Comparison of ENCODE assay signal across 13 mouse cellular contexts in the genomic region with DNA sequence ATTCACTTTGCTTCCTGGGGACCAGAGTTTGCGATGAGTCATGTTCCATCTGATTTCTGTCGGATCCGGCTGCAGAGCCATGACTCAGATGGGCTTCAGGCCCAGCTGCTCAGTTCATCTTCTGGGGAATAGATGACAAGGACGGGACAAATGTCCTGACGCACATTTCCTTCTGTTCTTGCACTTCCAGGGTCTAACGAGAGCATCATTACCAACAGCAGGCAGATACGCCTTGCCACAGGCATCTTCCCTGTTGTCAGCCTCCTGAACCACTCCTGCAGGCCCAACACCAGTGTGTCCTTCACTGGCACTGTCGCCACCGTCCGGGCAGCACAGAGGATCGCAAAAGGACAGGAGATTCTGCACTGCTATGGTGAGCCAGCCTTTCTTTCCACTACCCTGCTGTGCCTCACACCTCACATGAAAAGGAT. TPM values are rescaled to one million over a fixed set of nuclear protein-coding genes. Genes with fewer than 3 reads are reported as not detected.
DNase-seq lines count a peak whose midpoint lies in the region; ATAC-seq lines count a peak whose summit lies in the region.
"Had no signal": no experiment of that assay in that cellular context is flagged by ENCODE, and none has a peak within 500 bp of the region (broad histone marks: within the 10 kb centered on the region; RNA-seq: fewer than 3 reads in every experiment).

No protein-coding gene starts in this region.

- WGBS in forebrain, embryonic 15.5 days: 82% methylated on average over 11 of the region's 11 CpGs
- whole genome bisulfite sequencing in forebrain, embryonic 16.5 days: 86% methylated on average over 11 of the region's 11 CpGs

- H3K4me3 ChIP-seq in forebrain, embryonic 15.5 days: no peak overlapping the region
- no peak overlapping the region for H3K4me3 ChIP-seq in forebrain, embryonic 16.5 days (replicated peaks; ENCODE audit: low read length)
- H3K4me3 ChIP-seq: erythroblast, embryonic 14.5 days; heart, embryonic 15.5 days; neural tube, embryonic 15.5 days had no signal

- H3K9ac ChIP-seq in forebrain, embryonic 15.5 days (replicated peaks): no peak overlapping the region
- no peak overlapping the region for H3K9ac ChIP-seq in forebrain, embryonic 16.5 days (replicated peaks; ENCODE audit: low read depth, low read length)
- H3K9ac ChIP-seq: heart, embryonic 15.5 days; neural tube, embryonic 15.5 days had no signal

- H3K27me3 ChIP-seq in forebrain, embryonic 15.5 days: no peaks in the 10 kb centered on the region
- no peaks in the 10 kb centered on the region for H3K27me3 ChIP-seq in forebrain, embryonic 16.5 days (replicated peaks; ENCODE audit: control insufficient read depth, insufficient read depth, low read length)
- H3K27me3 ChIP-seq: heart, embryonic 15.5 days; neural tube, embryonic 15.5 days had no signal

- intact Hi-C loops in gastrocnemius, postnatal 14 days (cut with DNase I; ENCODE audit: low total_unique reads): no loop called here

- H3K9me3 ChIP-seq in forebrain, embryonic 15.5 days: no peaks in the 10 kb centered on the region
- H3K9me3 ChIP-seq in forebrain, embryonic 16.5 days (ENCODE audit: control insufficient read depth, low read length): no peaks in the 10 kb centered on the region
- H3K9me3 ChIP-seq: heart, embryonic 15.5 days; neural tube, embryonic 15.5 days had no signal

- peaks cover 11% of the 10 kb centered on the region; the same call in 1 of the 2 replicates for H3K4me1 ChIP-seq in forebrain, embryonic 15.5 days
- peaks cover 2% of the 10 kb centered on the region for H3K4me1 ChIP-seq in forebrain, embryonic 16.5 days (replicated peaks; ENCODE audit: control insufficient read depth, insufficient read depth, low read length)
- H3K4me1 ChIP-seq: neural tube, embryonic 15.5 days had no signal

- DNase-seq in 3T3-L1 (ENCODE audit: low read depth, low spot score): peak; percentile 88
- peak; percentile 55 for DNase-seq in adrenal gland, postnatal 10 days
- no peak for DNase-seq in lung, postnatal 36 days
- no peak for DNase-seq in gastrocnemius, postnatal 14 days
- no peak for DNase-seq in heart, adult 9 months (ENCODE audit: low spot score in 2 of 2)
- DNase-seq: kidney, adult 8-10 months had no signal

- H3K4me2 ChIP-seq in forebrain, embryonic 15.5 days (replicated peaks): no peak overlapping the region
- no peak overlapping the region for H3K4me2 ChIP-seq in forebrain, embryonic 16.5 days (ENCODE audit: low read length)
- H3K4me2 ChIP-seq: heart, embryonic 15.5 days; liver, embryonic 11.5 days; neural tube, embryonic 15.5 days had no signal

- H3K36me3 ChIP-seq in forebrain, embryonic 15.5 days: no peaks in the 10 kb centered on the region
- no peaks in the 10 kb centered on the region for H3K36me3 ChIP-seq in forebrain, embryonic 16.5 days (ENCODE audit: control insufficient read depth, insufficient read depth)
- H3K36me3 ChIP-seq: neural tube, embryonic 15.5 days had no signal

- ATAC-seq in forebrain, embryonic 15.5 days (replicated peaks): no peak
- no peak for ATAC-seq in forebrain, embryonic 16.5 days
- 0 out of 2 replicates have a peak, but pooled peaks have one; percentile 41 for ATAC-seq in erythroblast, adult 5-6 weeks (replicated peaks; ENCODE audit: low FRiP score, poor library complexity, severe bottlenecking)

- H3K27ac ChIP-seq in forebrain, embryonic 15.5 days (replicated peaks): peak overlapping the region; percentile 41; the same call in 1 of the 2 replicates
- H3K27ac ChIP-seq in forebrain, embryonic 16.5 days (ENCODE audit: low read length): no peak overlapping the region; the same call in 1 of the 2 replicates
- H3K27ac ChIP-seq: heart, embryonic 15.5 days; neural tube, embryonic 15.5 days had no signal

RNA-seq across cellular contexts. Expression of gene Serpinf1, which starts 23.1 kb away (rescaled TPM):
- 21.4 and 27.2 TPM in 2 replicates for polyA plus RNA-seq in forebrain, embryonic 15.5 days (2015; fragmentation: Nextera tagmentation; extraction: Ambion mirVana)
- polyA plus RNA-seq in forebrain, embryonic 16.5 days (2015; fragmentation: Nextera tagmentation; extraction: Ambion mirVana): 24.3 and 44.3 TPM in 2 replicates
- 100 to 1,000 TPM; 121 to 219 TPM for total RNA-seq in adrenal gland, postnatal 10 days (2021)
- 3.8 and 10.4 TPM in 2 replicates for total RNA-seq in erythroblast, adult 5-6 weeks (2015; ENCODE audit: low replicate concordance)
- 3.7 and 4.9 TPM in 2 replicates for total RNA-seq in erythroblast, adult 5-6 weeks (2017; ENCODE audit: low replicate concordance)
- total RNA-seq in gastrocnemius, postnatal 14 days (2021): 100 to 1,000 TPM; 128 to 156 TPM

RNA-seq across cellular contexts. Expression of gene Serpinf2, which starts 40.0 kb away (rescaled TPM):
- 0.22 TPM in 1 of 2 replicates, not detected in the other for polyA plus RNA-seq in forebrain, embryonic 15.5 days (2015; fragmentation: Nextera tagmentation; extraction: Ambion mirVana)
- not detected in 2 replicates for polyA plus RNA-seq in forebrain, embryonic 16.5 days (2015; fragmentation: Nextera tagmentation; extraction: Ambion mirVana)
- 100 to 1,000 TPM; 112 to 253 TPM for total RNA-seq in adrenal gland, postnatal 10 days (2021)
- 4.6 TPM in 1 of 2 replicates, not detected in the other for total RNA-seq in erythroblast, adult 5-6 weeks (2015; ENCODE audit: low replicate concordance)
- 0.70 and 0.94 TPM in 2 replicates for total RNA-seq in erythroblast, adult 5-6 weeks (2017; ENCODE audit: low replicate concordance)
- not detected for total RNA-seq in gastrocnemius, postnatal 14 days (2021)

RNA-seq across cellular contexts. Expression of gene Smyd4, which starts 51.2 kb away (rescaled TPM):
- 17.0 and 17.4 TPM in 2 replicates for polyA plus RNA-seq in forebrain, embryonic 15.5 days (2015; fragmentation: Nextera tagmentation; extraction: Ambion mirVana)
- 15.0 and 19.0 TPM in 2 replicates for polyA plus RNA-seq in forebrain, embryonic 16.5 days (2015; fragmentation: Nextera tagmentation; extraction: Ambion mirVana)
- total RNA-seq in adrenal gland, postnatal 10 days (2021): 1 to 10 TPM; 7.8 to 9.3 TPM
- 4.0 and 8.5 TPM in 2 replicates for total RNA-seq in erythroblast, adult 5-6 weeks (2015; ENCODE audit: low replicate concordance)
- total RNA-seq in erythroblast, adult 5-6 weeks (2017; ENCODE audit: low replicate concordance): 1.4 and 2.9 TPM in 2 replicates
- total RNA-seq in gastrocnemius, postnatal 14 days (2021): 1 to 10 TPM; 3.3 to 5.7 TPM

RNA-seq across cellular contexts. Expression of gene Rpa1, which starts 51.3 kb away (rescaled TPM):
- 67.0 and 71.6 TPM in 2 replicates for polyA plus RNA-seq in forebrain, embryonic 15.5 days (2015; fragmentation: Nextera tagmentation; extraction: Ambion mirVana)
- polyA plus RNA-seq in forebrain, embryonic 16.5 days (2015; fragmentation: Nextera tagmentation; extraction: Ambion mirVana): 67.1 and 71.5 TPM in 2 replicates
- 10 to 100 TPM; 60.0 to 72.0 TPM for total RNA-seq in adrenal gland, postnatal 10 days (2021)
- total RNA-seq in erythroblast, adult 5-6 weeks (2015; ENCODE audit: low replicate concordance): 7.5 and 15.7 TPM in 2 replicates
- 47.8 and 64.4 TPM in 2 replicates for total RNA-seq in erythroblast, adult 5-6 weeks (2017; ENCODE audit: low replicate concordance)
- total RNA-seq in gastrocnemius, postnatal 14 days (2021): 10 to 100 TPM; 63.3 to 64.6 TPM

RNA-seq across cellular contexts. Expression of gene Wdr81, which starts 55.1 kb away (rescaled TPM):
- polyA plus RNA-seq in forebrain, embryonic 15.5 days (2015; fragmentation: Nextera tagmentation; extraction: Ambion mirVana): 7.7 and 8.2 TPM in 2 replicates
- 9.2 and 10.0 TPM in 2 replicates for polyA plus RNA-seq in forebrain, embryonic 16.5 days (2015; fragmentation: Nextera tagmentation; extraction: Ambion mirVana)
- 10 to 100 TPM; 13.0 to 15.2 TPM for total RNA-seq in adrenal gland, postnatal 10 days (2021)
- total RNA-seq in erythroblast, adult 5-6 weeks (2015; ENCODE audit: low replicate concordance): 22.6 and 24.8 TPM in 2 replicates
- total RNA-seq in erythroblast, adult 5-6 weeks (2017; ENCODE audit: low replicate concordance): 27.3 and 28.2 TPM in 2 replicates
- 1 to 10 TPM; 6.0 TPM for total RNA-seq in gastrocnemius, postnatal 14 days (2021)

Comparison
In these comparisons a context has a peak if more than half of its experiments do, and no peak if none do; other contexts are left out.
1. DNase-seq: peak in 3T3-L1 (single experiment) and adrenal gland, postnatal 10 days (single experiment); none in lung, postnatal 36 days (single experiment), gastrocnemius, postnatal 14 days (single experiment) and heart, adult 9 months (0 of 2).
2. RNA of gene Serpinf1, which starts 23.1 kb away (total RNA-seq): 121 to 219 TPM in adrenal gland, postnatal 10 days and 128 to 156 TPM in gastrocnemius, postnatal 14 days; 3.7 to 10.4 TPM in erythroblast, adult 5-6 weeks; every median in the first group is over 10 times any median in the second.
3. RNA of gene Serpinf2, which starts 40.0 kb away (total RNA-seq): 112 to 253 TPM in adrenal gland, postnatal 10 days; 0.70 to 4.6 TPM in erythroblast, adult 5-6 weeks and not detected in gastrocnemius, postnatal 14 days; every median in the first group is over 10 times any median in the second.